Mouse (Mus musculus): ENCODE data around the gene Ift122. TPM values are rescaled to one million over a fixed set of nuclear protein-coding genes. Genes with fewer than 3 reads are reported as not detected.

The Ift122 gene
- polyA plus RNA-seq, 1 experiment, result 0.02 TPM

- Histone ChIP-seq H3K4me1 (ENCODE audit: control insufficient read depth) (peaks cover 26% of the 10 kb centered on the region), H3K4me3 (replicated peaks) (peak overlapping the region; percentile 53), H3K27me3 (ENCODE audit: control insufficient read depth) (no peaks in the 10 kb centered on the region; the same call in 1 of the 2 replicates), H3K9me3 (ENCODE audit: control insufficient read depth, low read length) (no peaks in the 10 kb centered on the region), H3K36me3 (ENCODE audit: control insufficient read depth) (peaks cover 38% of the 10 kb centered on the region)
- no peak for TF ChIP-seq TAL1 (IDR thresholded peaks at IDR 0.05; ENCODE audit: low read length)
- no peak for TF ChIP-seq GATA1 (IDR thresholded peaks at IDR 0.05; ENCODE audit: low read length)
Measured at GRCm38 (mm10) chr6:115838745-115839144, 14.5 kb upstream of the Ift122 start.

- H3K27me3 ChIP-seq (ENCODE audit: control insufficient read depth), result no peaks in the 10 kb centered on the region
- H3K9me3 ChIP-seq (ENCODE audit: control insufficient read depth, low read length), result no peaks in the 10 kb centered on the region
- H3K4me3 ChIP-seq (replicated peaks), result no peak overlapping the region
- no peak for TF ChIP-seq GATA1 (IDR thresholded peaks at IDR 0.05; ENCODE audit: low read length)
- H3K36me3 ChIP-seq (ENCODE audit: control insufficient read depth), result peaks cover 90% of the 10 kb centered on the region
- H3K4me1 ChIP-seq (ENCODE audit: control insufficient read depth), result peaks cover 6% of the 10 kb centered on the region
Measured at GRCm38 (mm10) chr6:115845006-115845405, 8.3 kb upstream of the Ift122 start.

- TF ChIP-seq GATA1 (IDR thresholded peaks at IDR 0.05; ENCODE audit: low read length) (no peak), TAL1 (IDR thresholded peaks at IDR 0.05; ENCODE audit: low read length) (no peak)
- Histone ChIP-seq H3K4me1 (ENCODE audit: control insufficient read depth) (peaks cover 14% of the 10 kb centered on the region), H3K4me3 (replicated peaks) (no peak overlapping the region), H3K9me3 (ENCODE audit: control insufficient read depth, low read length) (no peaks in the 10 kb centered on the region), H3K36me3 (ENCODE audit: control insufficient read depth) (peaks cover 93% of the 10 kb centered on the region), H3K27me3 (ENCODE audit: control insufficient read depth) (no peaks in the 10 kb centered on the region)
Measured at GRCm38 (mm10) chr6:115846640-115847411, 6.4 kb upstream of the Ift122 start.

DNA sequence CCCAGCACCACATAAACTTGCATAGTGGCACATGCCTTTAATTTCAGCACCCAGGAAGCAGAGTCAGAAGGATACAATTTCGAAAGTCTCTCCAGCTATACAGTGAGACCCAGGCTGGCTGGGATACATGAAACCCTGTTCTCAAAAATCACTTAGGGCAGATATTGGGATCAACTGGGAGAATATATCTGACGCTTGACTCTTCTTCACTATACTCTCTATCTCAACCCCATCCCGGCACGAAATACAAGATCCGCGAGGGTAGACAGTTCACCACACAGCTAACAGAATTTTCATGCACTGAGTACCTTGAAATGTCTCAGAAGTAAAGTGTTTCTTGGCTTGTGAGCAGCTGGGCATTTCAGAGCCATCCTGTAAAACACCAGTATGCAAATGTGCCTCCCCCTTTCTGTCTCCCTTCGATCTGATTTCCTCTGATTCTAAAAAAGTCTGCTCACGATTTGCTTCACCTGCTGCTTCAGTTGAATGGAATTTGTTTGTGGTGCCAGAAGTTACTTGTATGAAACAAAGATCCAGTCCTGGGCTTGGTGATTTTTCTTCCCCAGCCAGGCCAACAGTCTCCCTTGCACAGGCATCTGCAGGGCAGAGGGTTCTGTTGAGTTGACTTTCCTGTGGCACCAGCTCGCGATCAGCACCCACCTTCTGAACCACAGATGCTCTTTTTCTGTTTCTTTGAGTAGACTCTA is 4.5 kb upstream of the Ift122 start:
- TF ChIP-seq GATA1 (IDR thresholded peaks at IDR 0.05; ENCODE audit: low read length) (no peak), TAL1 (IDR thresholded peaks at IDR 0.05; ENCODE audit: low read length) (no peak)
- Histone ChIP-seq H3K9me3 (ENCODE audit: control insufficient read depth, low read length) (no peaks in the 10 kb centered on the region), H3K4me3 (replicated peaks) (no peak overlapping the region), H3K36me3 (ENCODE audit: control insufficient read depth) (peaks cover 75% of the 10 kb centered on the region), H3K27me3 (ENCODE audit: control insufficient read depth) (no peaks in the 10 kb centered on the region), H3K4me1 (ENCODE audit: control insufficient read depth) (peaks cover 30% of the 10 kb centered on the region)

- TF ChIP-seq GATA1 (IDR thresholded peaks at IDR 0.05; ENCODE audit: low read length) (no peak), TAL1 (IDR thresholded peaks at IDR 0.05; ENCODE audit: low read length) (no peak)
- peaks cover 41% of the 10 kb centered on the region for H3K36me3 ChIP-seq (ENCODE audit: control insufficient read depth)
- H3K27me3 ChIP-seq (ENCODE audit: control insufficient read depth), result no peaks in the 10 kb centered on the region
- H3K9me3 ChIP-seq (ENCODE audit: control insufficient read depth, low read length), result no peaks in the 10 kb centered on the region
- H3K4me1 ChIP-seq (ENCODE audit: control insufficient read depth), result peaks cover 36% of the 10 kb centered on the region
- peak overlapping the region; percentile 77 for H3K4me3 ChIP-seq (replicated peaks)
Measured at GRCm38 (mm10) chr6:115852446-115853090, 702 bp upstream of the Ift122 start.

GRCm38 (mm10) chr6:115853985-115854384 is 715 bp downstream of the Ift122 start:
- peak overlapping the region; percentile 77 for H3K4me3 ChIP-seq (replicated peaks)
- no peaks in the 10 kb centered on the region for H3K27me3 ChIP-seq (ENCODE audit: control insufficient read depth)
- H3K9me3 ChIP-seq (ENCODE audit: control insufficient read depth, low read length), result no peaks in the 10 kb centered on the region
- no peak for TF ChIP-seq TAL1 (IDR thresholded peaks at IDR 0.05; ENCODE audit: low read length)
- no peak for TF ChIP-seq GATA1 (IDR thresholded peaks at IDR 0.05; ENCODE audit: low read length)
- H3K4me1 ChIP-seq (ENCODE audit: control insufficient read depth), result peaks cover 33% of the 10 kb centered on the region
- H3K36me3 ChIP-seq (ENCODE audit: control insufficient read depth), result peaks cover 27% of the 10 kb centered on the region

DNA sequence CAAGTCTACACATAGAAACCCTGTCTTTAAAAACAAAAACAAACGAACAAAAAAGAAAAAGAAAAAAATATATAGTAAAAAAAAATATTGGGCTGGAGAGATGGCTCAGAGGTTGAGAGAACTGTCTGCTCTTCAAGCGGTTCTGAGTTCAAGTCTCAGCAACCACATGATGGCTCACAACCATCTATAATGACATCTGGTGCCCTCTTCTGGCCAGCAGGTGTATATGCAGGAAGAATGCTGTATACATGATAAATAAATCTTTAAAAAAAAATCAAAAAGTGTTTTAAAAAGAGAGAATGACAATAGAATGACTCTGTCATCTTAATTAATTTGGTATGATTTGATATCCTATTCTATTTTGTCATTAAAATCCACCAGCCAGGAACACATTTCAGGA is 1.2 kb downstream of the Ift122 start:
- H3K36me3 ChIP-seq (ENCODE audit: control insufficient read depth), result peaks cover 22% of the 10 kb centered on the region
- H3K9me3 ChIP-seq (ENCODE audit: control insufficient read depth, low read length), result no peaks in the 10 kb centered on the region
- no peak overlapping the region for H3K4me3 ChIP-seq (replicated peaks)
- no peak for TF ChIP-seq GATA1 (IDR thresholded peaks at IDR 0.05; ENCODE audit: low read length)
- TF ChIP-seq TAL1 (IDR thresholded peaks at IDR 0.05; ENCODE audit: low read length), result no peak
- H3K4me1 ChIP-seq (ENCODE audit: control insufficient read depth), result peaks cover 32% of the 10 kb centered on the region
- H3K27me3 ChIP-seq (ENCODE audit: control insufficient read depth), result no peaks in the 10 kb centered on the region

DNA sequence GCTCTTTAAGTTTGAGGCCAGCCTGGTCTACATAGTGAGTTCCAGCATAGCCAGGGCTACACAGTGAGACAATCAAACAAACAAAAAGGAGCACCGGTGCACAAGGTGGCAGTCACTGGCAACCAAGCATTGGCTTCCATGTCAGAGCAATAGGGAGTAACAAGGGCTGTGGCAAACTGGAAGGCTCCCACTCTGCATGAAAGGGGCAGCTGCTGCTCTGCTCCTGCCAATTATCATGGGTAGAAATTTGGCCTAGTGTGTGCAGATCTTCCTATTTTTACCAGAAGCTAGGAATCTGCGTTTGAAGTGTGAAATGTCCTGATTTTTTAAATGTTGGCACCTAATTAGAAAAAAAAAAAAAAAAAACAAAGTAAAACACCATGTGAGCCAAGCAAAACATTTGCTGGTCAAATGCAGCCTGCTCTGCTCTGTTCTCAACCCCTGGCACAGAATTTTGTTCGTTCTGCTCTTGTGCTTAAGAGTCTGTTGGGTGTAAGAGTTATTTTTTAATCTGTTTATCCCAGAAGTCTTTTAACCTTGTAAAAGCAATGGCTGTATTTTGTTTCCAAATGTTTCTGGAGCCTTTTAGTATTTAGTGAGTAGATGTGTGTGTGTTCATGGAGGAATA is 2.6 kb downstream of the Ift122 start:
- no peaks in the 10 kb centered on the region for H3K9me3 ChIP-seq (ENCODE audit: control insufficient read depth, low read length)
- TF ChIP-seq GATA1 (IDR thresholded peaks at IDR 0.05; ENCODE audit: low read length) (no peak), TAL1 (IDR thresholded peaks at IDR 0.05; ENCODE audit: low read length) (no peak)
- peaks cover 31% of the 10 kb centered on the region for H3K4me1 ChIP-seq (ENCODE audit: control insufficient read depth)
- H3K36me3 ChIP-seq (ENCODE audit: control insufficient read depth), result peaks cover 10% of the 10 kb centered on the region
- no peak overlapping the region for H3K4me3 ChIP-seq (replicated peaks)
- no peaks in the 10 kb centered on the region for H3K27me3 ChIP-seq (ENCODE audit: control insufficient read depth)

DNA sequence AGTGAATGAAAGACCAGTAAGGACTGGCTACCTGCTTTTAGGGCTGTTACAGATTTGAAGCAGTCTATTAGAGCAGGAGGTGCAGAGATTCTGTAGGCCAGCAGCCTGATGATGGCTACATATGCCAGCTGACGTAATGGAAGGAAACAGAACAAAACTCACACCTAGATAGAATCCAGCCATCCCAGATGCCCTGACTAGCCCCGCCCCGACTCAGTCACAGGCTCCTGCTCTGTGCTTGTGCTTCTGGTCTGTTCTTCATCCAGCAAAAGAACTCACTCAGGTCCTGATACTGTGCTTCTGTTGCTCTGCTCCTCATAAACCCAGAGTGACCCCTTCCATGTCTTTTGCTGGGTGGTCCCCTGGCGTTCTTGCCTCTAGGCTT is 3.1 kb downstream of the Ift122 start:
- Histone ChIP-seq H3K4me1 (ENCODE audit: control insufficient read depth) (peaks cover 26% of the 10 kb centered on the region), H3K27me3 (ENCODE audit: control insufficient read depth) (no peaks in the 10 kb centered on the region), H3K9me3 (ENCODE audit: control insufficient read depth, low read length) (no peaks in the 10 kb centered on the region), H3K36me3 (ENCODE audit: control insufficient read depth) (peaks cover 5% of the 10 kb centered on the region), H3K4me3 (replicated peaks) (no peak overlapping the region)
- TF ChIP-seq TAL1 (IDR thresholded peaks at IDR 0.05; ENCODE audit: low read length) (no peak), GATA1 (IDR thresholded peaks at IDR 0.05; ENCODE audit: low read length) (no peak)

Data from erythroblast, embryonic 14.5 days (primary cell).